Mouse (Mus musculus) kidney, postnatal 10 days (tissue): Measurements from ENCODE around the gene Olfr297.

Source experiments
- DNase-seq: peaks from one replicate; pipeline ENCODE4 v3.0.0; 2021; ENCODE audit warnings: mixed read lengths

The Olfr297 gene

DNA sequence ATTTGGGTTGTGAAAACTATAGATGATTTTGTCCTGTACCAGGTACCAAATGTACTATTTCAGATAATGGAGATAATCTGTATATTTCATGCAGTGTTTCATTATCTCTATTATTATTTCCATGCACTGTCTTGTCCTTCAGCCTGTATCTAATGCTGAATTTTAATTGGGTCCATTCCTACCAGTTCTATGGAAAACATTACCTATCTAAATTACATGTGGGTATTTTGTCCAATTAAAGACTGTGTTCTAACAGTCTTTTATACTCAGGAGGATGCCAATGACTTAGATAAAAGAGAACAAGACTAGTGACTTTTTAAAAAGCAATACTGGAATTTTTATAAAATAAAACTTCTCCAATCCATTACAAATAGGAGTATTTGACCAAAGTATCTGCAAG is at the start of gene Olfr297:
Olfr297 (plus strand) TSS at position 301 of the 400 bp plus-strand sequence.
- no peak for DNase-seq

- DNase-seq = no peak
Observed at GRCm38 (mm10) chr7:86492384-86492783, 27.4 kb upstream of the Olfr297 start, which contains the start of gene Olfr298. TSS of gene Olfr298 (minus strand) at chr7:86492484.
